Mouse (Mus musculus) ZHBTc4 (cell line): ENCODE data around the gene Mplkip.

Experiments
- DNase-seq: peaks from one replicate; pipeline ENCODE4 v3.0.0-alpha.2; 2011; ENCODE audit warnings: low read depth, low spot score

Gene Mplkip

DNA sequence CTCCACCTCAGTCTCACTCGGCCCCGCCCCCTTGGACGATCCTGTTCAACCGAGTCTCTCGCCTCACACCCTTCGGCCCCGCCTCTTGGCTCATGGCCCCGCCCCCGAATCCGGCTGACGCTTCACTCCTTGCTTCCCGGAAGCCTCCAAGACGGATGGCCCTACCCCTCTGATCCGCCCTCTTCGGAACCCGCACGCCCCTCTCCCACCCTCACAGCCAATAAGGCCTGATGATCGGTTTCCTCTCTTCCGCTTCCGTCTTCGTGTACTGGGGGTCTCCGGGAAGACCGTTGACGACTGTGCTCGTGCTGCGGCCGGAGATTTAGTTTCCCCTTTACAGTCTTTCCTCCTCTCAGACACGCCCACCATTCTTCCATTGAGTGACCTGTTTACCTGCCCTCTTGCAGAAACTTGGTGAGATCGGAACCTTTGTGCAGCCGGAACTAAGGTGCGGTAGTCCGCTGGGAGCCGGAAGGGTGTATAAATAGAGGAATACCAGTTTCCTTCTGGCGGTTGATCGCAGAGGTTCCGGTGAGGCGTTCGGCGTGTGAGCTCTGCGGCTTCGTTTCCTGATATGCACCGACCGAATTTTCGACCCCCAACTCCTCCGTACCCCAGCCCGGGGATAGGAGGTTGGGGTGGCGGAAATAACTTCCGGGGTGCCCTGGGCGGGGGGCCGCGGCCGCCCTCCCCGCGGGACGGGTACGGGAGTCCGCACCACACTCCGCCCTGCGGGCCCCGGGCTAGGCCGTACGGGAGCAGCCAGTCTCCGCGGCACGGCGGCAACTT, at the start of gene Mplkip, which contains the start of gene Sugct:
TSS of gene Mplkip (plus strand) at position 282 of the 789 bp plus-strand sequence.
TSS of gene Sugct (minus strand) at position 643 of the 789 bp plus-strand sequence.
- DNase-seq: peak; percentile 100

DNA sequence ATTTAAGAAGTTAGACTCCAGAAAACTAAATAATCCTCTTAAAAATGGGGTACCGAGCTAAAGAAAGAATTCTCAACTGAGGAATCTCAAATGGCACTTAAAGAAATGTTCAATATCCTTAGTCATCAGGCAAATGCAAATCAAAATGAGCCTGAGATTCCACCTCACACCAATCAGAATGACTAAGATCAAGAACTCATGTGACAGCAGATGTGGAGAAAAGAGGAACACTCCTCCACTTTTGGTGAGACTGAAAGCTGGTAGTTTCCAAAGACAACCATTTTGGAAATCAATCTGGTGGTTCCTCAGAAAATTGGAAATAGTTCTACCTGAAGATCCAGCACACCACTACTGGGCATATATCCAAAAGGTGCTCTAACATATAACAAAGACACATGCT, 27.6 kb upstream of the Mplkip start:
- no peak for DNase-seq

DNA sequence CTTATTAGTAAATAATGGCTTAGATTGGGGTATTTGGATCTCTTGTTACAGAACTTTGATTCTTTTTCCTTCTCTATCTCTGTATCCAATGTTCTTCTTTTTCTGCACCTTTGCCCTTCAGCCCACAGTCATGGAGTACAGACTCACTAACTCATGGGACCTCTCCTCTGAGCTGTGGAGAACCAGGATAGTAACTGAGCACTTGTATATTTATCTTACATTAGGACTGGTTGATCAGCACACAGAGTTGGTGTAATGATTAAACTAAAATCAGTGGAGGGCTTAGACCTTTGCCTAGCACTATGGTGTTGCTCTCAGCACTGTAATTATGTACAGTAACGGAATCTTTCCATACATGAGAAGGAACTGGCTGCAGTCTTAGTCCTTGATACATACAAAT, 23.9 kb upstream of the Mplkip start:
- DNase-seq: no peak

DNA sequence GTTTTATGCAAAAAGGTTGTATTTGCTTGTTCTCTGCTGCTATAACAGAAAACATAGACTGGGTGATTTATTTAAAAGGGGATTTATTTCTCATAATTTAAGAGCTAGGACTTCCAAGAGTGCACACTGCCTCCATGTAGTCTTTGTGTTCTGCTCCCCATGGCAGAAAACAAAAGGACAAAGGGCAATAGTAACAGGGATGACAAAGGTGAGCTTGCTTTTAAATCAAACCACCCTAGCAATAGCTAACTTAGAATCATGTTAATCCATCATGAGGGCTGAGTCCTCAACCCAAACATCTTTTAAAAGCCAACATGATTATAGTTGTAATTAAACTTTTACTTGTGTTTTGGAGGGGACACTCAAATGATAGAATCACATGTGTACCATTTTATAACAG, 5.5 kb upstream of the Mplkip start:
- no peak for DNase-seq

DNA sequence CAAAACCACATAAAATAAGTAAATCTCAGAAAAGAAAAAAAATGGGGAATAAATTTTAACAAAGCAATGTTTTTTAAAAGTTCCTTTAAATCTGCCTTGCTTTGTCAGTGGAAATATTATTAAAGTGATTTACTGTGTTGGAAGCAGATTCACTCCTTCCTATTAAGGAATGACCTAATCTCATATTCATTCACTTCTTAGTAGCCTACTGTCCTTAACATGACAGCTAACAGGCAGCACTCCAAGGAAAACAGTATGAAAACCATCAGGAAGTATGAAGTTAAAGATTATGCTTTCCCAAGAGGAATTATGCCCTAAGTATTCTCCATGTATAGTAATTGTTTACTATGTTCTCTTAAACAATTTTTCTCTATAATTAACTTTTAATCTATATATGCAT, 4.3 kb upstream of the Mplkip start:
- DNase-seq: no peak

DNA sequence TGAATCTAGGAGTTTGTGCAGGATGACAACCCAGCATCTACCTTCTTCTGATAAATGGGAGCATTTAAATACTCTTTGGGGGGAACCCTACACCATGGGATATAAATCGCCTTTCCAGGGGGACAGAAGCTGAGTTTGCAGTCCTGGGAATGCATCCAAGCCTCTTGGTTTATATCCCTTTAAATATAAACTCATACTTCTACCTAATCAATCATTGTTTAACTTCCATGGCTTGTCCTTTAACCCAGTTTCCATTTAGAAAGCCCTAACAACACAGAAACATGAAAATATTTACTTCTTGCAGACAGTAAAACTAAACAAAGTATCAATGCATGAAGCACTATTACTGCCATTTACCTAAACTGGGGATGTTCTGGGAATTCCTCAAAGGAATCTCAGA, 3.6 kb upstream of the Mplkip start:
- no peak for DNase-seq

DNA sequence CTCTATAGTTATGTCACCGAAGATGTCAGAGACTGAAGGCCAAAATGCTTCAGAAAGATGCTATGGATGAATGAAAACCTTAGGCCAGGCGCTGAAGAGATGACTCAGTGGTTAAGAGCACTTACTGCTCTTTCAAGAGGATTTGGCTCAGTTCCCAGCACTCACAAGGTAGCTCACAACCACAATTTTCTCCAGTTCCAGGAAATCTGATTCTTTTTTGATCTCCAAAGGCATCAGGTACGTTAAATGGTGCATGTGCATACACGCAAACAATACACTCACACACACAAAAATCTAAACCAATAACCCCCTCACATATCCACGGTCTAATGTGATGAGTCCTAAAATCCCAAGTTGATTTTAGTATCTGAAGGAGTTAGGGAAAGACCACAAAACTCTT, 1.2 kb upstream of the Mplkip start:
- peak; percentile 16 for DNase-seq

DNA sequence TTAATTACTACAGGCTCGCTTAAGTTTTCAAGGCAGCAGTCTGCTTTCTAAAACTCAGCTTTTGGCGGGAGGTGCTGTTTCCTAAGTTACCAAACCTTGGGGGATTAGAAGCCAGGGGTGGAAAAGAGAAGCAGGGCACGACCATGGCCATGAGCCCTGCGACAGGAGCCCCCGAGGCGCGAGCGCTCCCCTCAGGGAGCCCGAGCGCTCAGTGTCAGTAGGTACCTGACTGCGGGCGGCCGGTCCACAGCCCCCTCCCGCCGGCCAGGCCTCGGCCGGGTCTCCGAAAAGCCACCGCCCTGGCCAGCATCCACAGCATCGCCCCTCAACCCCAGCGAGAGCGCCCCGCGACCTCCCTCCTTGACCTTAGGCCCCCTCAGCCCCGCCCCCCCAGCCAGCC, 578 bp upstream of the Mplkip start:
- DNase-seq: no peak

DNA sequence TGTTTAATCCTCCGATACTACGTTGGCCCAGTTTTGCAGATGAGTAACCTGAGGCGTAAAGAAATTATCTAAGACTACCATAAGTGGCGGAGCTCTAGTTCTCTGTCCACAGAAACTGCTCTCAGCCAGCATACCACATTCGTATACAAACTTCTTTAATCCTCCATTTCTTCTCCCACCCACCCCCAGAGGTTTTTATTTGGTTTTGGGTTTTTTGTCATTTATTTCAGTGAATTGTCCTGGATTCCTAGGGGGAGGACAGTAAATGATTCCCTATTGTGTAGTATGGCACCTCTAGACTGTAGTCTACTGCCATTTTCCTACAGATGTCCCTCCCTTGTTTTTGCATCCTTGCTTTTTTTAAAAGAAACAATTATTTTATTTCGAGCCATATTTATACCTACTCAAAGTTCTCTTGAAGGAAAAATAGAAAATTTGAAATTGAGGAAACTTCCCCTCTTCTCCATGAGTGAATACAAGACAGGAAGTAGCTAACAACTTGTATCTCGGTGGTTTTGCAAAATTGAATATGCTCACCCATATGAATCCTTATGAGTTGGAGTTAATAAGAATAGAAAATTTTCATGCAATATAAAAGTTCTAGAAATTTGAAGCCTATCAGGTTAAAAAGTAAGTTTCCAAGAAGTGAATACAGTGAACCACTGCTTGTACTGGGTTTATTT, 1.0 kb downstream of the Mplkip start:
- no peak for DNase-seq

DNA sequence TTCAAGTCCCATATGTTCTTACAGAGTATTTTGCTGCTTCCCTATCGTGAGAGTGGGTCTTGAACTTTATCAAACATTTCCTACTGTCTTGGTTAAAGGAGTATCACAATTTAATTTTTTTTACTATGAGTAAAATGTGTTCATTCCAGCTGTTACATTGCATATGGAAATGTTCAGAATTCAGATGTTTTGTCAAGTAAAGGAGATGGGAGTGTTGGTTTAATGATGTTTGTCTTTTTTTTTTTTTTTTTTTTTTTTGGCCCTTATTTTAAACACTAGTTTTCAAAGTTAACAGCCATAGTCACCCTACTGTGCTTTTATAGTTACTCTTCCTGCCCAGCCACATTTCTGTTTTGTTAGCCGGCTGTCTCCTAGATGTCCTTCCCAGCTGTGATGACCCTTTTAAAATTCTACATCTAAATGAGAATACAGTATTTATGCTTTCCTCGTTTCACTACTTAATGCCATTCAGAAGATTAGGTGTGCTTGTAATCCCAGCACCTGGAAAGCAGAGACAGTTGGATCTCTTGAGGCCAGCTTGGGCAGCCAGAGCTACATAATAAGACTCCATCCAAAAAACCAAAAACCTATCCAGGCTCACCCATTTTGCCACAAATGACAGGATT, 5.2 kb downstream of the Mplkip start:
- DNase-seq: peak; percentile 60

DNA sequence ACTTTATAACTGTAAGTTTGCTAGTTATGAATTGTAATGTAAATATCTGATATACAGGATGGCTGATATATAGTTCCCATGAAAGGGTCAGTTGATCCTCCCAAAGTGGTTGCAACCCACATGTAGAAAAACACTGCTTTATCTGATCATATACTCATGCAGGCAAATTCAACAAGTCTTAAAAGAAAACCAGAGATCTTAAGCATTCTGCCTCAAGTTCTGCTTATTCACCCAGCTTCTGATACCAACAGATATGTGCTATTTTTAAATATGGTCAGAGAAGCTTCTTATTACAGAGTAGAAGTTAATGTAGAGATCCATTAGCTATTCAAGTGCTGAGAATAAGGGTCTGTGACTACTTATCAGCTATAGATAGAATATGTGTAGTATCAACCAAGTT, 6.3 kb downstream of the Mplkip start:
- no peak for DNase-seq

DNA sequence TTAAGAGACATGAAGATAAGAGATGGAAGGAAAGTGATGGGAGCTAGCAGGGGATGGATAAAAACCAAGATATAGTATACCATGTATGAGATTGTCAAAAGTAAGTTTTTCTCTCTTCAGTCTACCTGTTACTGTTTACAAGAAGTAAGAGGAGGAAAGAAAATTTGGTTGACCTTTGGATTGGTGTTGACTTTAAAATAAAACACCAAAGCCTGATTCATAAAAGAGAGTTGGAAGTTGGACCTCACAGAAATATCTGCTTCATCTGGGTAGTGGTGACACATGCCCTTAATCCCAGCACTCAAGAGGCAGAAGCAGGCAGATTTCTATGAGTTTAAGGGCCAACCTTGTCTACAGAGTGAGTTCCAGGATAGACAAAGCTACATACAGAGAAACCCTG, 7.3 kb downstream of the Mplkip start:
- no peak for DNase-seq

DNA sequence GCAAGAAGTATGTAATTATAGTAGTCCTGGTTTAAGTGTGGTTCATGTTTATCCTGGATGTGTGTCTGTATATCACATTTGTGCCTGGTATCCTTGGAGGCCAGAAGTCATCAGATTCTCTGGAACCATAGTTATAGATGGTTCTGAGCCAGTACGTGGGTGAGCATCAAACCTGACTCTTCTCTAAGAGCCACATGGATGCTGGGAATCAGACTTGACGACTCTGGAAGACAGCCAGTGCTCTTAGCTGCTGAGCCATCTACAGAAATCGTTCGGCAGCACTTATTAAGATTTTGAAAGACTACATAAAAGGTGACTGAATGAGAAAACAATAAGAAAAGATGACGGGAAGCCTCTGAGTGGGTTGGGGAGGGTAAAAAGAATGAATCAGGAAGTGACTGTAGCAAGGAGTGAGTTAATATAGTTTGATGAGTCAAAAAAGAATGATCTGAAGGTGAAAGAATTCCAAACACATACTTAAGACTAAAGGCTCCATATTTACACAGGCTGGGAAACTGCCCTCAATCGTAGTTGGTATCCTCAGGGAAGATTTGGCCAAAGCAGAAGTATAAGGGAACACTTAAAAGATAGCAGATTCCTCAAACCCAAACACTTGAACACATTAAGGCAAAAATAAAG, 10.3 kb downstream of the Mplkip start:
- DNase-seq: no peak

DNA sequence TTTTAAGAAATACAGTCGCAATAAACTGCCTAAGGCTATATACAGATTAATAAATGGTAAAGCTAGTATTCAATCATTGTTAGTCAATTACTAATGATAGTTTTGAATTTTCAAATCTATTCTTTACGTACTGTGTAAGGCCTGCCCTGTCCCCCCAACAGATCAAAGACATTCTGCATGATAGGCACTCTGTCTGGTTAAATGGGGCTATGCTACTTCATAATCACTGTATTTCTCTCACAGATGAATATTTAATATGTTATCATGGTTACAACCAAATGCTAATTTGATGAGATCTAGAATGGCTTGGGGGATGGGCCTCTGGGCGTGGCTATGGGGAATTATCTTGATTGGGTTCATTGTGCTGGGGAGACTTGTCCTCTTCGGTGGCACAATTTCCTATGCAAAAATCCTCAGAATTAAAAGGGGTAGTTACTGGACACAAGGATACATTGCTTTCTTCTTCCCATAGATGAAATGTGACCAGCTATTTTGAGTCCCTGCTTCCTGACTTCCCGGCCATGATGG, 13.9 kb downstream of the Mplkip start:
- no peak for DNase-seq

DNA sequence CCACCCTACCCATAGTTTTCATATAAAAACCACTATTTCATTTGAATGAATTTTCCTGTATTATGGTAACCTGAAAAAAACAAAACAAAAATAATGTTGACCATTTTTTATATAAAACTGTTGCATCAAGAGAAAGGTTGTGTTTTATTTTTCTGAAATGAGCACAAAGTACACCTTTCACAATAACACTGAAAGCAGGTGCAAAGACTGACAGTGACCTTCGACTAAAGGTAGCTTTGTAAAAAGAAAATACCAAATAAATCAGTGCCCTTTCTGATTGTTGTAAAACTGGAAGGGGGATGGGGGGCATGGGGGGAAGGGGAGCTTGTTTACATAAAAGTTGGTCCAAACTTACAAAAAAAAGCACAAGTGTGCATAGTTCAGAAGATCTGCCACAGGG, 22.4 kb downstream of the Mplkip start:
- DNase-seq: no peak

DNA sequence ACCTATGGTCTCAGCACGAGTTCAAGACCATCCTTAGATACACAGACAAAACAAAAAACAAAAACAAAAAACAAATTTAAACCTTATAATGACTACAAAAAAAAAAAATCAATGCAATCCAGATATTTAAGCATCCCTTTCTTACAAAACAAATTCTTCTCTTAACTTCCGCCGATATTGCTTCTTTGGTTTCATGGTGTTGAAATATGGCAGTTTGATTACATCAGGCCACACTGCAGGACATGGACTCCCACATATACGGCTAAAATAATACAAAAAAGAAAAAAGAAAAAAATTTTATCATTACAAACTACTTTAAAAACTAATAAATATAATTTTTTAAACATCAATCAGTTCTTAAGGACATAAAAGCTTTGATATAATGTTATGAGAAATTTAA, 32.9 kb downstream of the Mplkip start:
- no peak for DNase-seq

DNA sequence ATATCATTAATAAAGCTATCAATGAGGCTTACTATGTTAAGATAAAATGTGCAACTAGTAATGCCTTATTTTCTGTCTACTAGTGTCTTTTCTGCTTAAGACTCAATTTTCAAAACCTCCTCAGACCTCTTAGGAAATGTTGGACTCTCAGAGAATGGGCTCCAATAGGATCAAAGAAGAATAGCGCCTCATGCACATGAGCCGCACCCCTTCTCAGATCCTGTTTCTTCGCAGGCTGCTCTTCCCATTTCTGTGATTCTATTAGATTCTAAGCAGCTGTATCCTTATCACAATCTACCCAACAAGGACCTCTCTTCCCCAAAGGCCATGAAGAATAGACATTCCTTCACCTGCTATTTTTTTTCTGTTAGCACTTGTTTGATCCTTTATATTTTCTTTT, 33.8 kb downstream of the Mplkip start:
- no peak for DNase-seq
